Mouse (Mus musculus) embryonic facial prominence, embryonic 10.5 days (tissue): ENCODE results near the gene Gm3015. TPM values are rescaled to one million over a fixed set of nuclear protein-coding genes. Genes with fewer than 3 reads are reported as not detected.
"Not testable (repeated sequence)": the region's sequence is repeated elsewhere in the genome, so short reads cannot be mapped to it uniquely, and the experiment has no call there.

Source experiments
- DNase-seq: peaks from one replicate; pipeline ENCODE4 v3.0.0-alpha.2; 2017; ENCODE audit warnings: low spot score
- H3K27ac ChIP-seq: fragments of 300-500 bp; sonication (generic); replicated peaks from 2 replicates; pipeline ENCODE4 v1.5.1; 2016; ENCODE audit warnings: mild to moderate bottlenecking
- H3K27me3 ChIP-seq: fragments of 300-500 bp; sonication (generic); replicated peaks from 2 replicates; pipeline ENCODE4 v1.6.1; 2016; ENCODE audit warnings: low read depth, mild to moderate bottlenecking; ENCODE audit not compliant: poor library complexity, severe bottlenecking
- H3K36me3 ChIP-seq: fragments of 300-500 bp; sonication (generic); replicated peaks from 2 replicates; pipeline ENCODE4 v1.6.1; 2016; ENCODE audit warnings: mild to moderate bottlenecking, moderate library complexity
- H3K4me1 ChIP-seq: fragments of 300-500 bp; sonication (generic); 2 replicates; pipeline ENCODE4 v1.6.1; 2016
- H3K4me3 ChIP-seq: fragments of 300-500 bp; sonication (generic); 2 replicates; pipeline ENCODE4 v1.5.1; 2016; ENCODE audit warnings: mild to moderate bottlenecking, moderate library complexity
- H3K9me3 ChIP-seq: fragments of 300-500 bp; sonication (generic); 2 replicates; pipeline ENCODE4 v1.6.1; 2016; ENCODE audit warnings: mild to moderate bottlenecking
- WGBS: fragments of 180-500 bp; shearing (Covaris S2); methylation state at CpG from one replicate; pipeline ENCODE4 v1.1.7; 2016; 5-methylcytosine and 5-hydroxymethylcytosine counted together
- polyA plus RNA-seq: library from polyadenylated mRNA; unstranded; fragments of >200 nt; fragmentation: Nextera tagmentation; extraction: Ambion mirVana; gene quantifications from 2 replicates; pipeline ENCODE4 v1.2.1, GENCODE M21; 2016

The Gm3015 gene
- not detected in 2 replicates for polyA plus RNA-seq

DNA sequence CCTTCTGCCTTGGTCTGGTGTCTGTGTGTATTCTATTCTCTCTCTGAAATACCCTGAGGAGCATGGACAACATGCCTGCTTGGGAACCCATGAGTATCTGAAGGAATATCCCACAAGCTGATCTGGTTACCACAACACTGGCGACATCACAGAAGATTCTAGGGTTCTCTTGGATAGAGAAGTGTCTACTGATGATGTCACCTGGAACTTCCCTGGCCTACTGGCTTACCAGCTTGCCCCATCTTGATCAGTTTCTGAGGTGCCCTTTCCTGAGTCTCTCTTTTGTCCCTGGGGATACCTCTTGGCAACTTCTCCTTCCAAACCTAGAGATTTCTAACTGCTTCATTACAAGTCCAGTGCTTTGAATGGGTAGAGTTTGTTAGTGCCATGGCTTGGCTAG lies at the start of gene Gm3015:
TSS of gene Gm3015 (minus strand) at position 101 of the 400 bp plus-strand sequence.
- DNase-seq, H3K27ac ChIP-seq, H3K9me3 ChIP-seq, H3K36me3 ChIP-seq, H3K27me3 ChIP-seq, H3K4me1 ChIP-seq, H3K4me3 ChIP-seq: not testable (repeated sequence)
- 78% methylated on average over 1 of the region's 1 CpGs for WGBS

- not testable (repeated sequence) for H3K9me3 ChIP-seq, H3K4me1 ChIP-seq, DNase-seq, H3K4me3 ChIP-seq, H3K36me3 ChIP-seq, H3K27ac ChIP-seq, H3K27me3 ChIP-seq
These were observed 29.3 kb upstream of the Gm3015 start, which contains the start of gene Gm10377 for GRCm38 (mm10) chr14:42797887-42798286. TSS of gene Gm10377 (minus strand) at chr14:42797987.

Other genes starting within 250 kb of the Gm3015 start
- gene Gm8024, start 244.5 kb downstream of the Gm3015 start, polyA plus RNA-seq = not detected in 2 replicates
- not detected in 2 replicates for gene Gm17124, start 168.9 kb downstream of the Gm3015 start, polyA plus RNA-seq
- not detected in 2 replicates for gene Gm3633, start 126.9 kb downstream of the Gm3015 start, polyA plus RNA-seq
- gene Gm10378, start 112.9 kb downstream of the Gm3015 start, polyA plus RNA-seq = not detected in 2 replicates
- gene Gm10377, start 29.2 kb upstream of the Gm3015 start, polyA plus RNA-seq = not detected in 2 replicates
- not detected in 2 replicates for gene Gm21977, start 84.7 kb upstream of the Gm3015 start, polyA plus RNA-seq
- gene Gm8082, start 224.8 kb upstream of the Gm3015 start, polyA plus RNA-seq = not detected in 2 replicates
- gene Gm10376, start 246.8 kb upstream of the Gm3015 start, polyA plus RNA-seq = not detected in 2 replicates